Mouse (Mus musculus): ENCODE measurements around the gene Prkar2b. TPM values are rescaled to one million over a fixed set of nuclear protein-coding genes. Genes with fewer than 3 reads are reported as not detected.
A peak's percentile ranks its signal among the peaks of the same experiment; 100 is the strongest.

Gene Prkar2b
- polyA plus RNA-seq, 1 experiment from 2014 or later = 34.0 TPM

DNA sequence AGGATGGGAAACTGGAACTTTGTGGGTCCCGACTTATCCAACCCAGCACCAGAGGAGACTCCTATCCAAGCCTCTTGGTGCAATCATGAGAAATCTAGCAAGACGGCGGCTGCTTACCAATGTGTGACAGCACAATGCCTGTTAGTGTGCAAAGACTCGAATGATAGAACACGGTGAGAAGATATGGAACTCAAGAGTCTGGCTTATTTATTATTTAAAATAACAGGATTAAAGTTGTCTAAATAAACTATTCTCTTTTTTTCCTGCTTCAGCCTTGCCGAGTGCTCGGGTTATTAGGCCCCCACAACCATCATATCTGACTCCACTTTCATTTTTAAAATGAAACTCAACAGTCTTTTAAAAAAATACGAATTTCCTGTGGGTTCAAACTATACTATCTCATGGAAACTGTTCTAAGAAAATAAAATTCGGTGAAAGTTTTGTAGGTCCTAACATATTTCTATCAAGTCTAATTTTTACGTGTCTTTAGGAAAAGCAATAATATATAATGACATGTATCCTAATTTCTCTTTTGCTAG lies 54.6 kb downstream of the Prkar2b start:
- Histone ChIP-seq H3K27ac (ENCODE audit: low read depth) (no peak overlapping the region), H3K9me3 (ENCODE audit: low read length) (no peaks in the 10 kb centered on the region), H3K4me2 (ENCODE audit: low read depth, low read length) (no peak overlapping the region), H3K4me1 (ENCODE audit: insufficient read depth) (peaks cover 17% of the 10 kb centered on the region), H3K36me3 (replicated peaks; ENCODE audit: insufficient read depth, low read length) (no peaks in the 10 kb centered on the region), H3K9ac (replicated peaks) (no peak overlapping the region), H3K27me3 (ENCODE audit: insufficient read depth, low read length) (no peaks in the 10 kb centered on the region), H3K4me3 (ENCODE audit: low read depth, low read length) (no peak overlapping the region)
- DNase-seq = no peak
- WGBS (ENCODE audit: insufficient replicate concordance) = 82% methylated on average over 10 of the region's 10 CpGs
- TF ChIP-seq EP300 (IDR thresholded peaks at IDR 0.05; ENCODE audit: low read depth) = no peak
- TF ChIP-seq CTCF (IDR thresholded peaks at IDR 0.05; ENCODE audit: low read depth) = no peak
- no peak for ATAC-seq

- H3K4me2 ChIP-seq (ENCODE audit: low read depth, low read length) = no peak overlapping the region
- ATAC-seq = no peak
- H3K27ac ChIP-seq (ENCODE audit: low read depth) = no peak overlapping the region
- H3K9ac ChIP-seq (replicated peaks) = no peak overlapping the region
- peaks cover 17% of the 10 kb centered on the region for H3K4me1 ChIP-seq (ENCODE audit: insufficient read depth)
- H3K4me3 ChIP-seq (ENCODE audit: low read depth, low read length) = no peak overlapping the region
- no peak for DNase-seq
- no peak for TF ChIP-seq EP300 (IDR thresholded peaks at IDR 0.05; ENCODE audit: low read depth)
- no peak for TF ChIP-seq CTCF (IDR thresholded peaks at IDR 0.05; ENCODE audit: low read depth)
- H3K36me3 ChIP-seq (replicated peaks; ENCODE audit: insufficient read depth, low read length) = no peaks in the 10 kb centered on the region
- no peaks in the 10 kb centered on the region for H3K27me3 ChIP-seq (ENCODE audit: insufficient read depth, low read length)
- H3K9me3 ChIP-seq (ENCODE audit: low read length) = no peaks in the 10 kb centered on the region
- 41% methylated on average over 7 of the region's 7 CpGs for WGBS (ENCODE audit: insufficient replicate concordance)
These were observed 60.6 kb downstream of the Prkar2b start for GRCm38 (mm10) chr12:32000464-32000863.

DNA sequence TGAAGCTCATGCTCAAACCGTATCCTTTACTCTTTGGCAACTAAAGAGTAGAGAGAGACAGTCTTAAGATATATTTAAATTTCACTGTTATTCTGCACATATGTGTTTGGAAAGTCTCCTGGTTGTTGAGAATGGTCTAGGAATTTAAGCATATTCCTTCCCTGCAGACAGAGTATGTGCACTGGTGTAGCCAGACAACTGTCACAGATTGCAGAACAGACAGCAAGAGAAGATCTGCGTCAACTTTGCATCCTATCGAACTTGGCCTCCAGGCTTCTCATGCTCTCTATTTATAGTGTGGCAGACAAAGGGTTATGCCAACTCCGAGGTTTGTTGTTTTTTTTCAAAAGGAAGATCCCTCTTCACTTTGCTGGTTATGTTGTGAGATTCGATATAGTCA lies 62.4 kb downstream of the Prkar2b start:
- Histone ChIP-seq H3K4me3 (ENCODE audit: low read depth, low read length) (no peak overlapping the region), H3K9me3 (ENCODE audit: low read length) (no peaks in the 10 kb centered on the region), H3K27me3 (ENCODE audit: insufficient read depth, low read length) (no peaks in the 10 kb centered on the region), H3K27ac (ENCODE audit: low read depth) (no peak overlapping the region), H3K4me2 (ENCODE audit: low read depth, low read length) (no peak overlapping the region), H3K9ac (replicated peaks) (no peak overlapping the region), H3K36me3 (replicated peaks; ENCODE audit: insufficient read depth, low read length) (no peaks in the 10 kb centered on the region), H3K4me1 (ENCODE audit: insufficient read depth) (peaks cover 17% of the 10 kb centered on the region)
- DNase-seq (no peak), ATAC-seq (no peak)
- TF ChIP-seq EP300 (IDR thresholded peaks at IDR 0.05; ENCODE audit: low read depth) (no peak), CTCF (IDR thresholded peaks at IDR 0.05; ENCODE audit: low read depth) (no peak)
- WGBS (ENCODE audit: insufficient replicate concordance) = 59% methylated on average over 5 of the region's 5 CpGs

DNA sequence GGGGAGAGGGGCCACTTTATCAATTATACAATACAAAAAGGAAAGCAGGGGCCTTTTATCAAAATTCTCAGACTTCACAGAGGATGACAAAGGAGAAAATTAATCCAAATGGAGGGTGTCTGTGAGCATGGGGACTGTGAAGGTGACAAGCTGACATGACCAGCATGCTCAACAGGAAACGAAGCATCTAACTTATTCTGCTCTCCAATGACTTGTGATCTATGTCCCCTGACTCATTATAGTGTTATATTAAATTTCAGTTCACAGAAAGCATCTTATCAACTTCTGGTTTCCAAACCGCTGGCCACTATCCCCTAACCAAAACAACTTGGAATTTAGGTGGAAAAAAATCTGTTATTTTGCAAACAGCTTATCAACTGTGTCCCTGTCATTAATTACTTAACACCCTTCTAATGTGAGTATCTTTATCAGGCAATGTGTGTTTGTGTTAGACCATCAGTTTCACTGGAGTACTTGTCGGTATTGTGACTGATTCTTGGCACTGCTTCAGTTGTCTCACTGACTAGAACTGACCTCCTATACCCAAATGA lies 63.7 kb downstream of the Prkar2b start:
- Histone ChIP-seq H3K36me3 (replicated peaks; ENCODE audit: insufficient read depth, low read length) (0 out of 2 replicates have a peak, but pooled peaks cover 2% of the 10 kb centered on the region), H3K4me1 (ENCODE audit: insufficient read depth) (peaks cover 17% of the 10 kb centered on the region), H3K9me3 (ENCODE audit: low read length) (no peaks in the 10 kb centered on the region), H3K4me2 (ENCODE audit: low read depth, low read length) (0 out of 2 replicates have a peak overlapping the region, but pooled peaks have one; percentile 28), H3K9ac (replicated peaks) (no peak overlapping the region), H3K4me3 (ENCODE audit: low read depth, low read length) (no peak overlapping the region), H3K27me3 (ENCODE audit: insufficient read depth, low read length) (no peaks in the 10 kb centered on the region), H3K27ac (ENCODE audit: low read depth) (peak overlapping the region; percentile 81)
- no peak for TF ChIP-seq EP300 (IDR thresholded peaks at IDR 0.05; ENCODE audit: low read depth)
- TF ChIP-seq CTCF (IDR thresholded peaks at IDR 0.05; ENCODE audit: low read depth) = no peak
- WGBS (ENCODE audit: insufficient replicate concordance) = 43% methylated on average over 3 of the region's 3 CpGs
- peak; percentile 50 for ATAC-seq
- no peak for DNase-seq

DNA sequence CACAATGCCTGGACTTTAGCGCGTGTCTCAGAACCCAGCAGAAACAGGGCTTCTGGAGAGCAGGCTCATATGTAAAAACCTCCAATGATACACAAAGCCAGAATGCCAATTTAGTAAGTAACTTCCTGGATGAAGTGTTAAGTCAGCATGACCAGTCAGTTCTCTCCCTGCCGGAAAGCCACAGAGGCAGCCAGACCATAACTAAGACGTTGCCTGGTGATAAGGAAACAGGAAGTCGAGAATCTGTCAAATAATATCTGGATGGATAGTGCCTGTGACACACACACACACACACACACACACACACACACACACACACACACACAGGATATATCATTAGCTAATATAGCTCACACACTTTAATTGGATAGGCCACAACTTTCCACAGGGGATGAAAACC lies 64.2 kb downstream of the Prkar2b start:
- peak; percentile 60 for DNase-seq
- H3K4me3 ChIP-seq (ENCODE audit: low read depth, low read length) = no peak overlapping the region
- 20% methylated on average over 5 of the region's 5 CpGs for WGBS (ENCODE audit: insufficient replicate concordance)
- H3K4me2 ChIP-seq (ENCODE audit: low read depth, low read length) = peak overlapping the region; percentile 31
- peaks cover 17% of the 10 kb centered on the region for H3K4me1 ChIP-seq (ENCODE audit: insufficient read depth)
- ATAC-seq = peak; percentile 97
- no peaks in the 10 kb centered on the region for H3K9me3 ChIP-seq (ENCODE audit: low read length)
- H3K9ac ChIP-seq (replicated peaks) = no peak overlapping the region
- H3K36me3 ChIP-seq (replicated peaks; ENCODE audit: insufficient read depth, low read length) = 0 out of 2 replicates have a peak, but pooled peaks cover 2% of the 10 kb centered on the region
- H3K27ac ChIP-seq (ENCODE audit: low read depth) = peak overlapping the region; percentile 81
- peak; percentile 87 for TF ChIP-seq EP300 (IDR thresholded peaks at IDR 0.05; ENCODE audit: low read depth)
- no peak for TF ChIP-seq CTCF (IDR thresholded peaks at IDR 0.05; ENCODE audit: low read depth)
- no peaks in the 10 kb centered on the region for H3K27me3 ChIP-seq (ENCODE audit: insufficient read depth, low read length)

GRCm38 (mm10) chr12:31990575-31990974 lies 70.5 kb downstream of the Prkar2b start:
- Histone ChIP-seq H3K4me3 (ENCODE audit: low read depth, low read length) (no peak overlapping the region), H3K36me3 (replicated peaks; ENCODE audit: insufficient read depth, low read length) (peaks cover 2% of the 10 kb centered on the region; the same call in 1 of the 2 replicates), H3K27ac (ENCODE audit: low read depth) (no peak overlapping the region), H3K4me2 (ENCODE audit: low read depth, low read length) (no peak overlapping the region), H3K9me3 (ENCODE audit: low read length) (no peaks in the 10 kb centered on the region), H3K4me1 (ENCODE audit: insufficient read depth) (peaks cover 6% of the 10 kb centered on the region; the same call in 1 of the 2 replicates), H3K27me3 (ENCODE audit: insufficient read depth, low read length) (no peaks in the 10 kb centered on the region), H3K9ac (replicated peaks) (no peak overlapping the region)
- TF ChIP-seq EP300 (IDR thresholded peaks at IDR 0.05; ENCODE audit: low read depth) (no peak), CTCF (IDR thresholded peaks at IDR 0.05; ENCODE audit: low read depth) (no peak)
- ATAC-seq (no peak), DNase-seq (no peak)
- 89% methylated on average over 4 of the region's 4 CpGs for WGBS (ENCODE audit: insufficient replicate concordance)
